Mouse (Mus musculus): Measurements from ENCODE around the gene Ythdf2. TPM values are rescaled to one million over a fixed set of nuclear protein-coding genes. Genes with fewer than 3 reads are reported as not detected.

Ythdf2 gene
- polyA plus RNA-seq, 1 experiment from 2014 or later: 73.3 TPM

GRCm38 (mm10) chr4:132138640-132139039 lies 73.5 kb downstream of the Ythdf2 start:
- H3K36me3 ChIP-seq: no peaks in the 10 kb centered on the region
- H3K27ac ChIP-seq: no peak overlapping the region
- no peaks in the 10 kb centered on the region for H3K9me3 ChIP-seq
- H3K4me2 ChIP-seq: no peak overlapping the region
- no peak overlapping the region for H3K9ac ChIP-seq
- no peaks in the 10 kb centered on the region for H3K4me1 ChIP-seq
- WGBS: 84% methylated on average over 2 of the region's 2 CpGs
- H3K27me3 ChIP-seq (replicated peaks): peaks cover 13% of the 10 kb centered on the region
- ATAC-seq (ENCODE audit: insufficient read depth, low FRiP score, low read depth): no peak
- H3K4me3 ChIP-seq (replicated peaks): no peak overlapping the region

GRCm38 (mm10) chr4:132137013-132137412 lies 75.1 kb downstream of the Ythdf2 start:
- H3K27me3 ChIP-seq (replicated peaks): no peaks in the 10 kb centered on the region
- no peak for ATAC-seq (ENCODE audit: insufficient read depth, low FRiP score, low read depth)
- no peak overlapping the region for H3K27ac ChIP-seq
- no peaks in the 10 kb centered on the region for H3K9me3 ChIP-seq
- no peaks in the 10 kb centered on the region for H3K4me1 ChIP-seq
- 78% methylated on average over 7 of the region's 7 CpGs for WGBS
- no peak overlapping the region for H3K4me2 ChIP-seq
- no peaks in the 10 kb centered on the region for H3K36me3 ChIP-seq
- no peak overlapping the region for H3K9ac ChIP-seq
- no peak overlapping the region for H3K4me3 ChIP-seq (replicated peaks)

Small RNA genes within 50 kb of the gene (microRNA-seq; reads per million reads assigned to microRNA genes)
- gene Gm22033: not detected

Other genes starting within 250 kb of the Ythdf2 start
- gene Gm10300, start 137.6 kb downstream of the Ythdf2 start, polyA plus RNA-seq (2015; fragmentation: Nextera tagmentation; extraction: Ambion mirVana): 0.13 TPM in 1 of 2 replicates, not detected in the other
- gene Epb41, start 137.0 kb downstream of the Ythdf2 start, polyA plus RNA-seq (2015; fragmentation: Nextera tagmentation; extraction: Ambion mirVana): 54.9 and 57.8 TPM in 2 replicates
- gene Oprd1, start 67.8 kb downstream of the Ythdf2 start, polyA plus RNA-seq (2015; fragmentation: Nextera tagmentation; extraction: Ambion mirVana): 0.27 and 0.30 TPM in 2 replicates
- gene Gmeb1, start 49.3 kb upstream of the Ythdf2 start, polyA plus RNA-seq (2015; fragmentation: Nextera tagmentation; extraction: Ambion mirVana): 30.1 and 30.3 TPM in 2 replicates
- gene Taf12, start 62.1 kb upstream of the Ythdf2 start, polyA plus RNA-seq (2015; fragmentation: Nextera tagmentation; extraction: Ambion mirVana): 38.4 and 43.0 TPM in 2 replicates
- gene Rab42, start 91.1 kb upstream of the Ythdf2 start, polyA plus RNA-seq (2015; fragmentation: Nextera tagmentation; extraction: Ambion mirVana): 1.8 and 2.4 TPM in 2 replicates
- 67.4 and 68.2 TPM in 2 replicates for gene Trnau1ap, start 117.2 kb upstream of the Ythdf2 start, polyA plus RNA-seq (2015; fragmentation: Nextera tagmentation; extraction: Ambion mirVana)
- gene Rcc1, start 141.3 kb upstream of the Ythdf2 start, polyA plus RNA-seq (2015; fragmentation: Nextera tagmentation; extraction: Ambion mirVana): 68.5 and 74.6 TPM in 2 replicates
- 21.1 and 22.6 TPM in 2 replicates for gene Phactr4, start 210.2 kb upstream of the Ythdf2 start, polyA plus RNA-seq (2015; fragmentation: Nextera tagmentation; extraction: Ambion mirVana)